Comparison of ENCODE assay signal across 7 mouse cellular contexts in the genomic region with DNA sequence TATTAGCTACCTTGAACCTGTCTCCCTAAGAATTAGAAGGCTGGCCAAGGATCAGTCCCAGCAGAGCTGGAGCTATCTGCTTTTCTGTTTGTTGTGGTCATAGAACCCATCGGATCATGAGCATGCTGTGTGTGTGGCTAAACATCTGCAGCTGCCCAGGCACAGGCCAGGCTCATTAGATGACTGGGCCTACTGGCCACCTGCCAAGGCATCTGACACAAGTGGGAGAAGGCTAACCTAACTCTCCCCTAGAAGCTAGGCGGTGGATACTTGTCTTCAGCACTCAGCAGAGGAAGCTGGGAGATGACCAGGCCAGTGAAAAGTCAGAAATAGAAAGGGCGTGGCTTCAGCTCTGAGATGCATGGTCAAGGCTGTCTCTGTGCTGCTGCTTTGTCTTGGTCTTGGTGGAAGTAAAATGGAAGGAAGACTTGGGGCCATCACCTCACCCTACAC.
DNase-seq lines count a peak whose midpoint lies in the region; ATAC-seq and TF ChIP-seq lines count a peak whose summit lies in the region.

No protein-coding gene starts in this region.

- peak overlapping the region; percentile 59 for H3K27ac ChIP-seq in bone marrow macrophage, adult 2 months (ENCODE audit: insufficient read depth, low read depth, low read length)
- H3K27ac ChIP-seq in hindbrain, postnatal 0 days = no peak overlapping the region
- H3K27ac ChIP-seq in liver, embryonic 13.5 days = peak overlapping the region; percentile 30; the same call in 1 of the 2 replicates
- no peak overlapping the region for H3K27ac ChIP-seq in neural tube, embryonic 13.5 days (replicated peaks)

- H3K27me3 ChIP-seq in Patski = no peaks in the 10 kb centered on the region
- H3K27me3 ChIP-seq in hindbrain, postnatal 0 days (ENCODE audit: insufficient read depth, low read length) = no peaks in the 10 kb centered on the region
- no peaks in the 10 kb centered on the region for H3K27me3 ChIP-seq in liver, embryonic 13.5 days
- no peaks in the 10 kb centered on the region for H3K27me3 ChIP-seq in neural tube, embryonic 13.5 days

- CTCF ChIA-PET in Patski (lab: Charles Lee) = no interaction called here

- peaks cover 17% of the 10 kb centered on the region for H3K4me1 ChIP-seq in bone marrow macrophage, adult 2 months (ENCODE audit: control insufficient read depth, insufficient read depth, low read length)
- H3K4me1 ChIP-seq in hindbrain, postnatal 0 days (ENCODE audit: insufficient read depth, low read length) = peaks cover 3% of the 10 kb centered on the region; the same call in 1 of the 2 replicates
- no peaks in the 10 kb centered on the region; the same call in 1 of the 2 replicates for H3K4me1 ChIP-seq in liver, embryonic 13.5 days (replicated peaks)
- peaks cover 10% of the 10 kb centered on the region for H3K4me1 ChIP-seq in neural tube, embryonic 13.5 days (replicated peaks)

- no peak overlapping the region for H3K4me3 ChIP-seq in bone marrow macrophage, adult 2 months (ENCODE audit: insufficient read depth, low read length)
- no peak overlapping the region for H3K4me3 ChIP-seq in hindbrain, postnatal 0 days (ENCODE audit: low read length)
- H3K4me3 ChIP-seq in liver, embryonic 13.5 days (replicated peaks) = no peak overlapping the region
- H3K4me3 ChIP-seq in neural tube, embryonic 13.5 days = no peak overlapping the region

- no peak for TF ChIP-seq CTCF in Patski (IDR thresholded peaks at IDR 0.05)
- no peak for TF ChIP-seq CTCF in bone marrow macrophage, adult 2 months (IDR thresholded peaks at IDR 0.05; ENCODE audit: low read depth, low read length)
- TF ChIP-seq CTCF in hindbrain, postnatal 0 days (IDR thresholded peaks at IDR 0.05; ENCODE audit: low read depth) = no peak

- ATAC-seq in Patski = peak; percentile 99
- ATAC-seq in hindbrain, postnatal 0 days = 0 out of 2 replicates have a peak, but pooled peaks have one; percentile 32
- ATAC-seq in liver, embryonic 13.5 days (ENCODE audit: low read depth) = peak; percentile 74
- ATAC-seq in neural tube, embryonic 13.5 days (ENCODE audit: low read depth) = peak; percentile 71; the same call in 1 of the 2 replicates

- 43% methylated on average over 3 of the region's 3 CpGs for WGBS in hindbrain, postnatal 0 days
- 36% methylated on average over 3 of the region's 3 CpGs for WGBS in liver, embryonic 13.5 days (ENCODE audit: insufficient replicate concordance)
- 56% methylated on average over 3 of the region's 3 CpGs for WGBS in neural tube, embryonic 13.5 days

- in situ Hi-C loops in Patski (cut with MboI; ENCODE audit: low pct_unique_long_range_greater_than_20kb) = loop anchor here (5.0 kb wide), 1 partner anchor 253 kb away; no protein-coding TSS in a partner anchor

- DNase-seq in Patski (ENCODE audit: low read depth, low spot score) = peak; percentile 85
- DNase-seq in gastrocnemius, postnatal 36 days = peak; percentile 45 to 61
- peak; percentile 51 for DNase-seq in hindbrain, postnatal 0 days (ENCODE audit: low spot score)
- no peak for DNase-seq in liver, embryonic 13.5 days
- DNase-seq in B cell, adult 2 months = no peak

- H3K4me2 ChIP-seq in hindbrain, postnatal 0 days (ENCODE audit: low read depth, low read length) = no peak overlapping the region
- H3K4me2 ChIP-seq in liver, embryonic 13.5 days = no peak overlapping the region
- H3K4me2 ChIP-seq in neural tube, embryonic 13.5 days = no peak overlapping the region

- intact Hi-C loops in gastrocnemius, postnatal 36 days (cut with DNase I) = no loop called here

- no peak overlapping the region for H3K9ac ChIP-seq in hindbrain, postnatal 0 days (replicated peaks; ENCODE audit: low read length)
- H3K9ac ChIP-seq in liver, embryonic 13.5 days = no peak overlapping the region
- no peak overlapping the region for H3K9ac ChIP-seq in neural tube, embryonic 13.5 days

- no peaks in the 10 kb centered on the region for H3K36me3 ChIP-seq in hindbrain, postnatal 0 days (ENCODE audit: insufficient read depth, low read length)
- H3K36me3 ChIP-seq in liver, embryonic 13.5 days = no peaks in the 10 kb centered on the region
- H3K36me3 ChIP-seq in neural tube, embryonic 13.5 days = no peaks in the 10 kb centered on the region

- TF ChIP-seq POLR2A in bone marrow macrophage, adult 2 months (IDR thresholded peaks at IDR 0.05; ENCODE audit: borderline replicate concordance, low read depth, low read length) = no peak

- POLR2A ChIA-PET in Patski (lab: Charles Lee) = no interaction called here

- no peaks in the 10 kb centered on the region for H3K9me3 ChIP-seq in hindbrain, postnatal 0 days (ENCODE audit: low read length)
- no peaks in the 10 kb centered on the region for H3K9me3 ChIP-seq in liver, embryonic 13.5 days (replicated peaks)
- no peaks in the 10 kb centered on the region for H3K9me3 ChIP-seq in neural tube, embryonic 13.5 days

Comparison
In these comparisons a context has a peak if more than half of its experiments do, and no peak if none do; other contexts are left out.
1. ATAC-seq: peak in every context shown above with its lines; median percentile 99 in Patski; 74 in liver, embryonic 13.5 days; 71 in neural tube, embryonic 13.5 days; 32 in hindbrain, postnatal 0 days.
2. DNase-seq: peak in Patski (single experiment), gastrocnemius, postnatal 36 days (2 of 2) and hindbrain, postnatal 0 days (single experiment); none in liver, embryonic 13.5 days (single experiment) and B cell, adult 2 months (0 of 2).
3. H3K27ac ChIP-seq: peak in bone marrow macrophage, adult 2 months (single experiment) and liver, embryonic 13.5 days (single experiment); none in hindbrain, postnatal 0 days (single experiment) and neural tube, embryonic 13.5 days (single experiment).